Mouse (Mus musculus) erythroblast, embryonic 14.5 days (primary cell): ENCODE data around the gene Dlg2.

Experiments
- GATA1 ChIP-seq: IDR thresholded peaks from 2 replicates; pipeline ENCODE4 v1.6.1; 2012; ENCODE audit warnings: low read length, inconsistent platforms, mixed read lengths
- TAL1 ChIP-seq: IDR thresholded peaks from 3 replicates; pipeline ENCODE4 v1.6.1; 2012; ENCODE audit warnings: low read length, inconsistent platforms, mixed read lengths

GRCm38 (mm10) chr7:91674401-91674800 is 1197.9 kb downstream of the Dlg2 start:
- no peak for TF ChIP-seq TAL1
- no peak for TF ChIP-seq GATA1
